Mouse (Mus musculus) thymus, postnatal 10 days (tissue): ENCODE measurements around the gene Rnf220.

Source experiments
- DNase-seq, 2 experiments: peaks; one replicate each; pipeline ENCODE4 v3.0.0; 2021; ENCODE audit warnings: low spot score in 2 of 2

The Rnf220 gene

GRCm38 (mm10) chr4:117224122-117224521 lies 272.7 kb downstream of the Rnf220 start:
- no peak for DNase-seq

- DNase-seq: no peak
Observed at GRCm38 (mm10) chr4:117223001-117223400, 273.9 kb downstream of the Rnf220 start.

GRCm38 (mm10) chr4:117221836-117222235 lies 275.0 kb downstream of the Rnf220 start:
- DNase-seq: no peak
